Comparison of ENCODE assay signal across 12 mouse cellular contexts in genomic region chr3:138381133-138381532, GRCm38 (mm10). TPM values are rescaled to one million over a fixed set of nuclear protein-coding genes. Genes with fewer than 3 reads are reported as not detected.
A peak's percentile ranks its signal among the peaks of the same experiment; 100 is the strongest.
DNase-seq lines count a peak whose midpoint lies in the region; ATAC-seq and TF ChIP-seq lines count a peak whose summit lies in the region.
"Had no signal": no experiment of that assay in that cellular context is flagged by ENCODE, and none has a peak within 500 bp of the region (broad histone marks: within the 10 kb centered on the region; RNA-seq: fewer than 3 reads in every experiment).

No protein-coding gene starts in this region.

- no peaks in the 10 kb centered on the region for H3K36me3 ChIP-seq in kidney, adult 2 months (ENCODE audit: control insufficient read depth, insufficient read depth, low read length)
- no peaks in the 10 kb centered on the region for H3K36me3 ChIP-seq in forebrain, embryonic 13.5 days (ENCODE audit: poor library complexity, severe bottlenecking)
- H3K36me3 ChIP-seq: embryonic facial prominence, embryonic 12.5 days; limb, embryonic 12.5 days had no signal

- peak; percentile 57; the same call in 1 of the 2 replicates for ATAC-seq in forebrain, embryonic 13.5 days
- ATAC-seq: inflammation-experienced regulatory T-cells, adult 6 months had no signal

- H3K4me2 ChIP-seq in forebrain, embryonic 13.5 days = no peak overlapping the region
- H3K4me2 ChIP-seq: embryonic facial prominence, embryonic 12.5 days; limb, embryonic 12.5 days had no signal

- H3K9ac ChIP-seq in forebrain, embryonic 13.5 days = no peak overlapping the region
- H3K9ac ChIP-seq: embryonic facial prominence, embryonic 12.5 days; limb, embryonic 12.5 days had no signal

- H3K27me3 ChIP-seq in kidney, adult 2 months (replicated peaks; ENCODE audit: control insufficient read depth, insufficient read depth, low read length) = no peaks in the 10 kb centered on the region
- no peaks in the 10 kb centered on the region for H3K27me3 ChIP-seq in forebrain, embryonic 13.5 days
- H3K27me3 ChIP-seq: embryonic facial prominence, embryonic 12.5 days; limb, embryonic 12.5 days had no signal

- 32% methylated on average over 3 of the region's 3 CpGs for WGBS in kidney, adult 2 months
- 29% methylated on average over 3 of the region's 3 CpGs for WGBS in forebrain, embryonic 13.5 days

- no peak overlapping the region for H3K4me3 ChIP-seq in kidney, adult 2 months (ENCODE audit: insufficient read depth, low read depth, low read length)
- no peak overlapping the region for H3K4me3 ChIP-seq in forebrain, embryonic 13.5 days
- H3K4me3 ChIP-seq: embryonic facial prominence, embryonic 12.5 days; limb, embryonic 12.5 days had no signal

- TF ChIP-seq POLR2A in kidney, adult 2 months (IDR thresholded peaks at IDR 0.05; ENCODE audit: low read depth, low read length) = no peak
- TF ChIP-seq POLR2A in brain, embryonic 14.5 days (IDR thresholded peaks at IDR 0.05; ENCODE audit: borderline replicate concordance, extremely low read depth, insufficient read depth, insufficient read length, poor library complexity, severe bottlenecking) = no peak

- no peak for TF ChIP-seq CTCF in kidney, adult 2 months (conservative IDR thresholded peaks at IDR 0.05; ENCODE audit: insufficient read depth, insufficient read length, low read depth, low read length)
- TF ChIP-seq CTCF in brain, embryonic 14.5 days (IDR thresholded peaks at IDR 0.05; ENCODE audit: borderline replicate concordance, extremely low read depth, insufficient read depth, insufficient read length) = no peak

- no peaks in the 10 kb centered on the region for H3K9me3 ChIP-seq in forebrain, embryonic 13.5 days (replicated peaks)
- H3K9me3 ChIP-seq: embryonic facial prominence, embryonic 12.5 days; limb, embryonic 12.5 days had no signal

- no peak overlapping the region for H3K27ac ChIP-seq in kidney, adult 2 months (ENCODE audit: insufficient read depth, low read depth, low read length)
- H3K27ac ChIP-seq in forebrain, embryonic 13.5 days = no peak overlapping the region
- H3K27ac ChIP-seq: embryonic facial prominence, embryonic 12.5 days; limb, embryonic 12.5 days had no signal

- peak; percentile 31 for DNase-seq in kidney, adult 2 months
- no peak for DNase-seq in kidney, postnatal 25 days
- DNase-seq in brain, embryonic 14.5 days (ENCODE audit: low read depth) = peak; percentile 71
- peak; percentile 53 to 78 for DNase-seq in lung, postnatal 4 days
- no peak for DNase-seq in testis, postnatal 10 days (ENCODE audit: low spot score)
- DNase-seq in left cerebral cortex, adult 11 months (ENCODE audit: low spot score) = no peak
- DNase-seq in heart, adult 9 months (ENCODE audit: low spot score in 2 of 2) = no peak

- H3K4me1 ChIP-seq in kidney, adult 2 months (ENCODE audit: control insufficient read depth, insufficient read depth, low read length) = no peaks in the 10 kb centered on the region
- H3K4me1 ChIP-seq in forebrain, embryonic 13.5 days = peaks cover 4% of the 10 kb centered on the region; the same call in 1 of the 2 replicates
- H3K4me1 ChIP-seq: embryonic facial prominence, embryonic 12.5 days; limb, embryonic 12.5 days had no signal

RNA-seq across cellular contexts. Expression of gene Adh4, which starts 34.1 kb away (rescaled TPM):
- 0.08 and 0.31 TPM in 2 replicates for polyA plus RNA-seq in kidney, adult 2 months (2012; rRNA removed)
- not detected in 2 replicates for polyA plus RNA-seq in brain, embryonic 14.5 days (2012; rRNA removed)
- not detected in 2 replicates for polyA plus RNA-seq in forebrain, embryonic 13.5 days (2015; fragmentation: Nextera tagmentation; extraction: Ambion mirVana)
- polyA plus RNA-seq: embryonic facial prominence, embryonic 12.5 days; limb, embryonic 12.5 days; spleen, adult 2 months had no signal

RNA-seq across cellular contexts. Expression of gene Adh6b, which starts 39.6 kb away (rescaled TPM):
- 0.05 and 0.11 TPM in 2 replicates for polyA plus RNA-seq in kidney, adult 2 months (2012; rRNA removed)
- polyA plus RNA-seq in brain, embryonic 14.5 days (2012; rRNA removed) = 0.15 and 0.27 TPM in 2 replicates
- polyA plus RNA-seq in forebrain, embryonic 13.5 days (2015; fragmentation: Nextera tagmentation; extraction: Ambion mirVana) = 0.22 and 0.30 TPM in 2 replicates
- polyA plus RNA-seq: inflammation-experienced regulatory T-cells, adult 6 months; spleen, adult 2 months had no signal

Comparison
In these comparisons a context has a peak if more than half of its experiments do, and no peak if none do; other contexts are left out.
1. DNase-seq: peak in kidney, adult 2 months (single experiment), brain, embryonic 14.5 days (single experiment) and lung, postnatal 4 days (2 of 2); none in kidney, postnatal 25 days (0 of 2), testis, postnatal 10 days (single experiment), left cerebral cortex, adult 11 months (single experiment) and heart, adult 9 months (0 of 2).